22 mouse cellular contexts compared by ENCODE assay signal in genomic region chr16:76281850-76282249, GRCm38 (mm10).
DNase-seq lines count a peak whose midpoint lies in the region; ATAC-seq and TF ChIP-seq lines count a peak whose summit lies in the region.
"Had no signal": no experiment of that assay in that cellular context is flagged by ENCODE, and none has a peak within 500 bp of the region (broad histone marks: within the 10 kb centered on the region; RNA-seq: fewer than 3 reads in every experiment).

No protein-coding gene starts in this region.

- WGBS in midbrain, embryonic 11.5 days: 85% methylated on average over 6 of the region's 6 CpGs
- 83% methylated on average over 6 of the region's 6 CpGs for WGBS in midbrain, embryonic 14.5 days
- WGBS in stomach, embryonic 15.5 days: 65% methylated on average over 6 of the region's 6 CpGs
- 47% methylated on average over 6 of the region's 6 CpGs for WGBS in stomach, postnatal 0 days
- WGBS in intestine, embryonic 15.5 days: 70% methylated on average over 6 of the region's 6 CpGs
- 86% methylated on average over 6 of the region's 6 CpGs for WGBS in hindbrain, embryonic 12.5 days

- H3K4me1 ChIP-seq in midbrain, embryonic 11.5 days (ENCODE audit: control insufficient read depth, insufficient read depth, low read length): no peaks in the 10 kb centered on the region
- no peaks in the 10 kb centered on the region for H3K4me1 ChIP-seq in midbrain, embryonic 14.5 days (ENCODE audit: control insufficient read depth, insufficient read depth, low read length)
- no peaks in the 10 kb centered on the region for H3K4me1 ChIP-seq in stomach, embryonic 15.5 days
- no peaks in the 10 kb centered on the region for H3K4me1 ChIP-seq in stomach, postnatal 0 days (replicated peaks; ENCODE audit: control insufficient read depth, insufficient read depth)
- H3K4me1 ChIP-seq in intestine, embryonic 15.5 days (replicated peaks): no peaks in the 10 kb centered on the region
- H3K4me1 ChIP-seq in hindbrain, embryonic 12.5 days: no peaks in the 10 kb centered on the region
- H3K4me1 ChIP-seq: embryonic facial prominence, embryonic 10.5 days; embryonic facial prominence, embryonic 12.5 days; forebrain, embryonic 13.5 days; forebrain, embryonic 15.5 days had no signal

- no peak for ATAC-seq in midbrain, embryonic 11.5 days (ENCODE audit: low FRiP score)
- ATAC-seq in midbrain, embryonic 14.5 days (ENCODE audit: low FRiP score, low TSS enrichment): no peak
- ATAC-seq in stomach, embryonic 15.5 days (ENCODE audit: insufficient read depth, low FRiP score, low read depth): peak; percentile 82
- peak; percentile 83 for ATAC-seq in stomach, postnatal 0 days (ENCODE audit: low FRiP score, low TSS enrichment)
- ATAC-seq in intestine, embryonic 15.5 days: no peak
- ATAC-seq in hindbrain, embryonic 12.5 days (ENCODE audit: low FRiP score): no peak
- ATAC-seq: CD4-positive, CD25-positive, alpha-beta regulatory T cell, adult 4 months; forebrain, embryonic 13.5 days; forebrain, embryonic 15.5 days; forebrain, postnatal 0 days had no signal

- no peak overlapping the region for H3K27ac ChIP-seq in midbrain, embryonic 11.5 days (ENCODE audit: low read depth, low read length)
- no peak overlapping the region for H3K27ac ChIP-seq in midbrain, embryonic 14.5 days (replicated peaks; ENCODE audit: low read depth, low read length)
- no peak overlapping the region for H3K27ac ChIP-seq in stomach, embryonic 15.5 days
- no peak overlapping the region for H3K27ac ChIP-seq in stomach, postnatal 0 days (replicated peaks)
- no peak overlapping the region for H3K27ac ChIP-seq in intestine, embryonic 15.5 days
- H3K27ac ChIP-seq in hindbrain, embryonic 12.5 days: no peak overlapping the region
- H3K27ac ChIP-seq: embryonic facial prominence, embryonic 10.5 days; embryonic facial prominence, embryonic 12.5 days; forebrain, embryonic 13.5 days; forebrain, embryonic 15.5 days had no signal

- H3K9ac ChIP-seq in midbrain, embryonic 11.5 days (ENCODE audit: low read length): no peak overlapping the region
- H3K9ac ChIP-seq in midbrain, embryonic 14.5 days (replicated peaks; ENCODE audit: low read length): no peak overlapping the region
- no peak overlapping the region for H3K9ac ChIP-seq in stomach, embryonic 15.5 days
- no peak overlapping the region for H3K9ac ChIP-seq in stomach, postnatal 0 days (ENCODE audit: low read length)
- H3K9ac ChIP-seq in intestine, embryonic 15.5 days: no peak overlapping the region
- no peak overlapping the region for H3K9ac ChIP-seq in hindbrain, embryonic 12.5 days
- H3K9ac ChIP-seq: embryonic facial prominence, embryonic 12.5 days; forebrain, embryonic 13.5 days; forebrain, embryonic 15.5 days; forebrain, postnatal 0 days had no signal

- no peak for TF ChIP-seq EP300 in stomach, postnatal 0 days (optimal IDR thresholded peaks at IDR 0.05)

- TF ChIP-seq CTCF in stomach, postnatal 0 days (IDR thresholded peaks at IDR 0.05; ENCODE audit: low read depth): no peak

- no peaks in the 10 kb centered on the region for H3K9me3 ChIP-seq in midbrain, embryonic 11.5 days (ENCODE audit: control insufficient read depth, low read length)
- no peaks in the 10 kb centered on the region for H3K9me3 ChIP-seq in midbrain, embryonic 14.5 days (ENCODE audit: control insufficient read depth, low read length)
- H3K9me3 ChIP-seq in stomach, embryonic 15.5 days: no peaks in the 10 kb centered on the region
- H3K9me3 ChIP-seq in stomach, postnatal 0 days (ENCODE audit: control insufficient read depth, low read length): no peaks in the 10 kb centered on the region
- no peaks in the 10 kb centered on the region for H3K9me3 ChIP-seq in intestine, embryonic 15.5 days
- no peaks in the 10 kb centered on the region for H3K9me3 ChIP-seq in hindbrain, embryonic 12.5 days (replicated peaks)
- H3K9me3 ChIP-seq: embryonic facial prominence, embryonic 10.5 days; embryonic facial prominence, embryonic 12.5 days; forebrain, embryonic 13.5 days; forebrain, embryonic 15.5 days had no signal

- no peaks in the 10 kb centered on the region for H3K27me3 ChIP-seq in midbrain, embryonic 11.5 days (ENCODE audit: control insufficient read depth, insufficient read depth, low read length)
- no peaks in the 10 kb centered on the region for H3K27me3 ChIP-seq in midbrain, embryonic 14.5 days (ENCODE audit: control insufficient read depth, insufficient read depth, low read length)
- no peaks in the 10 kb centered on the region for H3K27me3 ChIP-seq in stomach, embryonic 15.5 days (replicated peaks)
- no peaks in the 10 kb centered on the region for H3K27me3 ChIP-seq in stomach, postnatal 0 days (ENCODE audit: control insufficient read depth, insufficient read depth, low read length)
- no peaks in the 10 kb centered on the region for H3K27me3 ChIP-seq in intestine, embryonic 15.5 days (replicated peaks)
- H3K27me3 ChIP-seq in hindbrain, embryonic 12.5 days: no peaks in the 10 kb centered on the region
- H3K27me3 ChIP-seq: CH12.LX; embryonic facial prominence, embryonic 12.5 days; forebrain, embryonic 13.5 days; forebrain, embryonic 15.5 days had no signal

- H3K4me2 ChIP-seq in midbrain, embryonic 11.5 days: no peak overlapping the region
- no peak overlapping the region for H3K4me2 ChIP-seq in midbrain, embryonic 14.5 days (ENCODE audit: low read length)
- H3K4me2 ChIP-seq in stomach, embryonic 15.5 days: no peak overlapping the region
- H3K4me2 ChIP-seq in stomach, postnatal 0 days (replicated peaks; ENCODE audit: low read depth): no peak overlapping the region
- no peak overlapping the region for H3K4me2 ChIP-seq in intestine, embryonic 15.5 days (replicated peaks)
- H3K4me2 ChIP-seq in hindbrain, embryonic 12.5 days (replicated peaks): no peak overlapping the region
- H3K4me2 ChIP-seq: embryonic facial prominence, embryonic 12.5 days; forebrain, embryonic 13.5 days; forebrain, embryonic 15.5 days had no signal

- H3K36me3 ChIP-seq in midbrain, embryonic 11.5 days (ENCODE audit: control insufficient read depth, insufficient read depth, low read length): no peaks in the 10 kb centered on the region
- H3K36me3 ChIP-seq in midbrain, embryonic 14.5 days (ENCODE audit: control insufficient read depth, insufficient read depth, low read length): no peaks in the 10 kb centered on the region
- H3K36me3 ChIP-seq in stomach, embryonic 15.5 days: no peaks in the 10 kb centered on the region
- H3K36me3 ChIP-seq in stomach, postnatal 0 days (ENCODE audit: control insufficient read depth, insufficient read depth, low read length): no peaks in the 10 kb centered on the region
- no peaks in the 10 kb centered on the region for H3K36me3 ChIP-seq in intestine, embryonic 15.5 days
- no peaks in the 10 kb centered on the region for H3K36me3 ChIP-seq in hindbrain, embryonic 12.5 days
- H3K36me3 ChIP-seq: embryonic facial prominence, embryonic 10.5 days; embryonic facial prominence, embryonic 12.5 days; forebrain, embryonic 15.5 days had no signal

- DNase-seq in midbrain, embryonic 11.5 days (ENCODE audit: low spot score, missing footprints): peak; percentile 28
- no peak for DNase-seq in midbrain, embryonic 14.5 days
- no peak for DNase-seq in stomach, postnatal 0 days (ENCODE audit: low spot score)
- DNase-seq: adrenal gland, adult 2 months; adrenal gland, postnatal 10 days; adrenal gland, postnatal 25 days; B cell, adult 2 months; cerebellum, adult 11-12 months; cerebellum, adult 2 months; cerebellum, adult 9-10 months; cerebellum, postnatal 10 days; cerebellum, postnatal 25 days; forebrain, postnatal 0 days had no signal

- no peak overlapping the region for H3K4me3 ChIP-seq in midbrain, embryonic 11.5 days (ENCODE audit: low read depth, low read length)
- no peak overlapping the region for H3K4me3 ChIP-seq in midbrain, embryonic 14.5 days (replicated peaks; ENCODE audit: low read depth, low read length)
- H3K4me3 ChIP-seq in stomach, embryonic 15.5 days (replicated peaks): no peak overlapping the region
- no peak overlapping the region for H3K4me3 ChIP-seq in stomach, postnatal 0 days (ENCODE audit: low read depth, low read length)
- no peak overlapping the region for H3K4me3 ChIP-seq in intestine, embryonic 15.5 days (replicated peaks)
- H3K4me3 ChIP-seq in hindbrain, embryonic 12.5 days: no peak overlapping the region
- H3K4me3 ChIP-seq: embryonic facial prominence, embryonic 10.5 days; embryonic facial prominence, embryonic 12.5 days; forebrain, embryonic 13.5 days; forebrain, embryonic 15.5 days had no signal

Comparison
In these comparisons a context has a peak if more than half of its experiments do, and no peak if none do; other contexts are left out.
1. ATAC-seq: peak in stomach, embryonic 15.5 days (single experiment) and stomach, postnatal 0 days (single experiment); none in midbrain, embryonic 11.5 days (single experiment), midbrain, embryonic 14.5 days (single experiment), intestine, embryonic 15.5 days (single experiment) and hindbrain, embryonic 12.5 days (single experiment).